Mouse (Mus musculus) cerebellum, adult 2 months (tissue): ENCODE results near the gene Trpc3.

Source experiments
- CTCF ChIP-seq: fragments of 200-500 bp; IDR thresholded peaks from 2 replicates; pipeline ENCODE4 v1.5.1; 2011; ENCODE audit warnings: low read depth, mild to moderate bottlenecking, control low read depth, low read length, moderate library complexity, borderline replicate concordance; ENCODE audit not compliant: insufficient read depth
- POLR2A ChIP-seq: fragments of 200-500 bp; IDR thresholded peaks from 2 replicates; pipeline ENCODE4 v1.6.1; 2011; ENCODE audit warnings: low read length, control low read depth, borderline replicate concordance; ENCODE audit not compliant: insufficient read depth

DNA sequence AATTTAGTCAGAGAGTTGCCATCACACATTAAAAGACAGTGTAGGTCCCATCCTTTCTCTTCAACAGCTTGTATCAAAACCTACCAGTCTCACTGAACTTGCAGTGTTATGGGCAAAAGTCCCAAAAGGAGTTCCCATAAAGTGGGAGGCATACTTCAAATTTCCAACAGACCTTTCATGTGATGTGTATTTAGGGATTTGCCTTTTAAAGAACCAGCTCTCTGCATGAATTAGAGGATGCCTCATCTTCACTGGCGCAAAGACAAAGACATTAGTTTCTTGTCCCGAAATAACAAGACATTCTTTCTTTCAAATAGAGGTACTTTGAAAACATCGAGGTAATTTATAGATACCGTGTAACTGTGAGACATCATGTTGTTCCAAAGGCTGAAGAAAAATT, 43.1 kb upstream of the Trpc3 start:
- TF ChIP-seq CTCF, result no peak
- TF ChIP-seq POLR2A, result no peak
